Mouse (Mus musculus) small intestine, adult 2 months (tissue): ENCODE measurements around the gene AC161166.1.

ENCODE experiments used
- CTCF ChIP-seq: fragments of 200-500 bp; IDR thresholded peaks from 2 replicates; pipeline ENCODE4 v1.5.1; 2012; ENCODE audit warnings: low read depth, mild to moderate bottlenecking, control low read depth, inconsistent platforms, low read length, moderate library complexity, mixed read lengths; ENCODE audit not compliant: insufficient replicate concordance, insufficient read length; ENCODE audit errors: extremely low read depth
- POLR2A ChIP-seq: fragments of 200-500 bp; IDR thresholded peaks from 2 replicates; pipeline ENCODE4 v1.6.1; 2012; ENCODE audit warnings: low read depth, mild to moderate bottlenecking, control low read depth, inconsistent platforms, low read length, moderate library complexity

- TF ChIP-seq CTCF: no peak
- TF ChIP-seq POLR2A: no peak
Observed at GRCm38 (mm10) chr7:24482208-24483020, 29.8 kb downstream of the AC161166.1 start.
